Mouse (Mus musculus) splenic B cell, adult 2 months (primary cell): ENCODE results near the gene Nnat.

Experiments used
- DNase-seq: peaks from one replicate; pipeline ENCODE4 v3.0.0-alpha.2; 2011; ENCODE audit warnings: low read depth, low spot score
- H3K27me3 ChIP-seq: 2 replicates; pipeline ENCODE4 v1.6.1; 2012; ENCODE audit warnings: mild to moderate bottlenecking, low read length, moderate library complexity, mixed read lengths; ENCODE audit not compliant: control insufficient read depth, poor library complexity, insufficient read depth, severe bottlenecking
- H3K36me3 ChIP-seq: 2 replicates; pipeline ENCODE4 v1.6.1; 2012; ENCODE audit warnings: mild to moderate bottlenecking, low read length, moderate library complexity, mixed read lengths; ENCODE audit not compliant: control insufficient read depth, poor library complexity, insufficient read depth, severe bottlenecking

Gene Nnat

GRCm38 (mm10) chr2:157607542-157608236, 47.8 kb downstream of the Nnat start:
- Histone ChIP-seq H3K36me3 (no peaks in the 10 kb centered on the region), H3K27me3 (no peaks in the 10 kb centered on the region)
- no peak for DNase-seq

GRCm38 (mm10) chr2:157611735-157612134, 51.9 kb downstream of the Nnat start:
- no peaks in the 10 kb centered on the region for H3K27me3 ChIP-seq
- DNase-seq, result no peak

More at GRCm38 (mm10) chr2:157611735-157612134, 51.9 kb downstream of the Nnat start:
- H3K36me3 ChIP-seq, result no peaks in the 10 kb centered on the region
